Mouse (Mus musculus): Measurements from ENCODE around the gene Vmo1.

Gene Vmo1

DNA sequence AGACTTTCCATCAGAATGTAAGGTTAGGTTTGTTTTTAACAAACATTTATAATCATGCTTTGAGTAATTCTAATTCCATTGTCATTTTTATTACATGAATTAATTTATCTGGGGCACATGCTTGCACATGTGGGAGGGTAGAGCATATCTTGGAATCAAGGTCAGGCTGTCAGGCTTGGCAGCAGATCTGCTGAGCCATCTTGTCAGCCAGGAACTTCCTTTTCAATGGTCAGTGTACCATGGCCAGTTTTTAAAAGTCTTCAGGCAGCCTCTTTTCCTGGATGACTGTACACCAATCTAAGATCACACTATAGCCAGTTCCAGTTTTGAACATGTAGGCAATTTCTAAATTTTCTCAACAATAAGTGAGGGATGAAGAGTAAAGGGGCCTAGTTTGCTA, 41.7 kb downstream of the Vmo1 start:
- DNase-seq (ENCODE audit: low spot score) = no peak

DNA sequence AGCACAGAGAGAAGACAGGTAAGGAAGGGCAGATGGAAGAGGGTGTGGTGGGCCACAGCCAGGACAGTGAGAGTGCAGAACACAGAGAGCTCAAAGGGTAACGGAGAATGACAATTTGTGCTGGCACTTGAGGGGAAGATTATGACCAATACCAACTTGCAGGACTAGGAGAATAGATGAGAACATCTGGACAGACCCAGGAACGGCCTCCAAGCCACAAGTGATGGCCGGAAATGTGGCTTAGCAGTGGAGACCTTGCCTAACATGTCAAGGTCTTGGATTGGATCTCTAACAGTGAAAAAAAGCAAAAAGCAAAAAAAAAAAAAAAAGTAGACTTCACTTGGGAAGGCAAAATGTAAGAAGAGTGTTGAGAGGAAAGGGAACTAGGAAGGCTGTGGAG, 44.7 kb downstream of the Vmo1 start:
- DNase-seq (ENCODE audit: low spot score) = no peak

DNA sequence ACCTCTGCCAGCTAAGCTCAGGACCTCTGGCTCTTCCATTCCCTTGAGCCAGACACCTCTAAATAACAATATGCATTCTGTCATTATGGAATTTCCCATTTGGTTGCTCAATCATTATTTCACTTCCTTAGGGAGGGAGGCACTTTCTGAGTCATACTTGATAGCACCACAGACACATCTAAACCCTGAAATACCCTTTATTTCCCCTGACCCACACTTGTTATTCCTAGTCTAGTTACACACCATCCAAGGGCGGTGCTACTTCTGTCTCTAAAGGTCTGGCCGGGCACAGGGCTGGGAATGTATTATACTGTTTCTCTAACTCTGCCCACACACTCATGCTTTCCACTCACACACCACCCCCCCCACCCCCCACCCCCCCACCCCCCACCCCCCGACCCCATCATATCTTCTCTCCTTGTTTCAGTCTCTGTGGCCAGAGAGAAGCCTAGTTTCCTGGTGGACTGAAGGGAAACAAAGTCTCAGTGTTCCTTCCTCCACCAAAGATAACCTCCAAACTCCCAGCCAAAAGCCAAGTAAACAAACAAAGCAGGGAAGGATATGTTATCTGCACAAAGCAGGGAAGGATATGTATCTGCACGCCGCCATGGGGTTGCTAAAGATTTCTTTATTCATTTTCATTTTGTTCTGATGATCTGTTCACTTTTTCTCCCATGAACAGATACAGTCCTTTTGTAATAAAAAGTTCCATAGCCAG, 46.4 kb downstream of the Vmo1 start:
- no peak for DNase-seq (ENCODE audit: low spot score)

DNA sequence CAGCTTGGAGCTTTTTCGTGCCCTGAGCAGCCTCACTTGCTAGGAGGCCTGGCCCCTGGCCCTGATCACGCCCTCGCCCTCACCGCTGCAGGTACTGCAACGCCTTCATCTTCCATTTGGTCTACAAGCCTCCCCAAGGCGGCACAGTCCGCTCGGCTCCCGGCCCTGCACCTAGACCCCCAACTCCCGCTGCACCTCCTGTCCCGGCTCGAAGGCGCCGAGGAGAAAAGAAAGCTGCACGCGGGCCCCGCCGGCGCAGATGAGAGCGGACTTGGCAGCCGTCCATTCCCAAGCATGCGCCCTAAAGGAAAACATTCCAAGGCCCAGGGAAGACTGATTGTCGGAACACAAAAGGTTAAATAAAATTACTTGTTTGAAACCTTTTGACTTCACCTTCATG, 48.6 kb downstream of the Vmo1 start:
- no peak for DNase-seq (ENCODE audit: low spot score)

DNA sequence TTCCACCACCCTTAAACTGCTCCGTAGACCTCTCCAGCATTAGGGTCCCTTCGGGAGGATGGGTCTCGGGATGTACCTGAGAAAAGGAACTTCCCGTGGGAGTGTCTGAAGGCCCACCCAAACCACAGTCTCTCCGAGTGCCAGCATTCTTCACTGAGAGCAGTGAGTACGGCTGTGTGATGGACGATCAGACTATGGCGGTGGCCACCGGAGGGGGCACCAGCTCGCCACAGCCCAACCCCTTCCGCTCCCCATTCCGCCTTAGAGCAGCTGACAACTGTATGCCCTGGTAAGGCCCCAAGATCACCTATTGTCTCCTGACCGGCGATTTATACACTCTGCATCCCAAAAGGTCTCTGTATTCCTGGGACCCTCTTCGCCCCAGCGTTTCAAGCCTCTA, 49.2 kb downstream of the Vmo1 start:
- no peak for DNase-seq (ENCODE audit: low spot score)

DNA sequence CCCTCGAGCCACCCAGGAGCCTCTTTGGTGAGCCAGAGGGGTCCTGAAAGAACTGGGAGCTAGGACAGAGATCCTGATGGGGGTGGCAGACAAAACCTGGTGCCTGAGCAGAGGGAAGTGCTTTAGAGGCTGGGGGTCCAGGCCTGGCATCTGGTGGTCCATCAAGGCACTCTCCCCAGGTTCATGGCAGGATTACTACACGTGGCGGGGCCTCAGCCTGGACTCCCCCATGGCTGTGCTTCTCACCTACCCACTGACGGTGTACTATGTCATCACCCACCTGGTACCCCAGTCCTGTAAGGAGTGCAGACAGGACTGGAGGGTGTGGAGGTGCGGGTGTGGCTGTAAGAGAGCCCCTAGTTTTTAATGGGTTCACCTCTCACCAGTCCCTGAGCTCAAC, 50.4 kb downstream of the Vmo1 start:
- no peak for DNase-seq (ENCODE audit: low spot score)
